Mouse (Mus musculus) right cerebral cortex, postnatal 25 days (tissue): ENCODE results near the gene Krt17.
"Not testable (repeated sequence)": the region's sequence is repeated elsewhere in the genome, so short reads cannot be mapped to it uniquely, and the experiment has no call there.

ENCODE experiments used
- DNase-seq: peaks from one replicate; pipeline ENCODE4 v3.0.0; 2022

Krt17 gene

DNA sequence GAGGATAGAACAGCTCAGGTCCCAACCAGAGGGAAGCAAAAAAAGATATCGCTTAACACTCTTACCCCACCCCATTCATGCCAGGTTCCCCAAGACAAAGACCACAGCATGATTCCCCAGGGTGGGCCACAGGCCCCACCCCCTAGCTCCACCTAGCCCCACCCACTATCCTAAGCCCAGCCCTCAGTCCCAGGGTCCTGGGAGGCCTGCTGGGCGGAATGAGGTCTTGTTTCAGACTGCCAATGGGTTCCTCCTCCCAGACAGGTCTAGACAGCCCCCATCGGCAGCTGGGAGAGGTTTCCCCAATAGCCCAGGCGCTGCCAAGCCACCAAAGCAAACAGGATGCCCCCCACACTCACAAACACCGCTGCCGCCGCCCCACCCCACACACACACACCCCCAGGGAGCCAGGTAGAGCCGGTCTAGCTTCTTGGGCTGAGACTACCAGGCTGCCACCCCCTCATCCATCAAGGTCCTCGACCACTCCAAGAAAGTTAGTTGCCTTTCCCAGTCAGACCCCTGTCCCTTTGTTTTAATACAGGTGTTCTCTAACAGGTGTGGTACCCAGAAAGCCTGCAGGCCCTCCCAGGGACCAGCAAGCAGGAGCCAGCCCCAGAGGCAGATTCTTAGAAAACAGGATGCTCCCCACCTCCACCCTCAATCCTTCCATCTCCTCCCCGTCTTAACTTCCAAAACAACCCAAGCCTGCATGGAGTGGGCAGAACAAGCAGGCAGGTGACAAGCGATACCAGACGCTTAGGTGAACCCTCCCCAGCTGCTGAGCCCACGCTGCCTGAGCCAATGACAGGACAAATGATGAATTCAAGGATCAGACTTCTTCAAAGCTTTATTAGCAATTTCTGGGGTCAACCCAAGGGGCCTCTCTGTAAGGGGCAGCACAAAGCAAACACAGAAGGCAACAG, 1.5 kb upstream of the Krt17 start:
- DNase-seq, result no peak

DNA sequence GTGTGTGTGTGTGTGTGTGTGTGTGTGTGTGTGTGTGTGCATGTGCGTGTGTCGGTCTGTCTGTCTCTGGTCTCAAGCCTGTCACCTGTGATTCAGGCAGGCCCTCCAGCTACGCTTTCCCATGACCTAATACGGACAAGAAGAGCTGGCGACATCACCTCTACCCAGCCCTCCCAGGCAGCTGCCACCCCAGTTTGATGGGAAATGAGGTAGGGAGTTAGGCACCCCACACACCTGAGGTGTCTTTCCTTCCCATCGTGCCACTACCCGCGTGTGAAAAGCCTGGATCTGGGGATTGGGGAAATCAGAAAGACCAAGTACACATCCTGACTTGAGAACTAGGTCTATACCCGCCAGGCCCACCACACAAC, 391 bp upstream of the Krt17 start:
- DNase-seq, result no peak

DNA sequence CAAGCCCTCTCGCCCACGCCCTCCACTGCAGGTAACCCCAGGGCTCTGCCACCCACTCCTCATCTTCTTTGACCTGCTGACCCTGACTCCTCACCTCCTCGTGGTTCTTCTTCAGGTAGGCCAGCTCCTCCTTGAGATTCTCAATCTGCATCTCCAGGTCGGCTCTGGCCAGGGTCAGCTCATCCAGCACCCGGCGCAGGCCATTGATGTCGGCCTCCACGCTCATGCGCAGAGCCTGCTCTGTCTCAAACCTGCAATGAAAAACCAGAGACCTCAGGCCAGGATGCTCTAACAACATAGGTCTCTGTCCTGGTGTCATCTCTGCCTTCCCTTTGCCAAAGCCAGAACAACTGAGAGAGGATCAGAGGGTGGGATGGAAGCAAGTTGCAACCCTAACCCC, 1.8 kb downstream of the Krt17 start:
- DNase-seq, result no peak

DNA sequence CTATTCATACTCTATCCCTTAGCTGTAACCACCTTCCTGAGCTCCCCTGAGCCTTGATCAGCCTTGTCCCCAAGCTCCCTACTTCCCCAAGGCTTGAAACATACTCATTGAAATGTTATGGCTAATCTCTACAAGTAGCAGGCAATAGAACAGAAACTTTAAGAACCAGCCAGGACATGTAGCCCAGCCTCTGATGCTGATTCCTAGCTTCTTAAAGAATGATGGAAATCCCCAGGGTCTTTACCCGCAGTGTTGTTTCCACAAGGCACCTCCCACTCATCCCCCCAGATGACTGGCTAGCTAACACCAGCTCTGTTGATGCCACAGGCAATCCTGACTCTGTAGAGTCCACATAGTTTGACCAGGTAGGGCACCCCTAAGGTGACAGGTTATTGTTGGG, 2.9 kb downstream of the Krt17 start:
- DNase-seq, result no peak

DNA sequence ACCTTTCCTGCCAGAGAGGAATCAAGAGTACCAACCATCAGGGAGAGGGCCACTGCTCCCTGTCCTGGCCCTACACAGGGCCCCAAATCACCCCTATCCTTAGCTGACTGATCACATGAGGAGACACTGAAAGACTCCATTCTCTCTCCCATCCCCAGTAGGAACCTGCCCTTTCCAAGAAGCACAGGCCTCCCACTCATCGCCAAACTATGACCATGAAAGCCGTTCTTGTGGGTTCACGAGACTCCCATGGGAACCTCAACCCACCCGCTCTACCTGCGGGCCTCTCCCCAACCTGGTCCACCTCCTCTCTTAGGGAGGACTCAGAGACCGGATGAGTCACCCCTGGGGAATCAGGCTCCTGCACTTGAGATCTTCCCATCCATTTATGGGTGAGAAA, 5.3 kb downstream of the Krt17 start:
- no peak for DNase-seq

DNA sequence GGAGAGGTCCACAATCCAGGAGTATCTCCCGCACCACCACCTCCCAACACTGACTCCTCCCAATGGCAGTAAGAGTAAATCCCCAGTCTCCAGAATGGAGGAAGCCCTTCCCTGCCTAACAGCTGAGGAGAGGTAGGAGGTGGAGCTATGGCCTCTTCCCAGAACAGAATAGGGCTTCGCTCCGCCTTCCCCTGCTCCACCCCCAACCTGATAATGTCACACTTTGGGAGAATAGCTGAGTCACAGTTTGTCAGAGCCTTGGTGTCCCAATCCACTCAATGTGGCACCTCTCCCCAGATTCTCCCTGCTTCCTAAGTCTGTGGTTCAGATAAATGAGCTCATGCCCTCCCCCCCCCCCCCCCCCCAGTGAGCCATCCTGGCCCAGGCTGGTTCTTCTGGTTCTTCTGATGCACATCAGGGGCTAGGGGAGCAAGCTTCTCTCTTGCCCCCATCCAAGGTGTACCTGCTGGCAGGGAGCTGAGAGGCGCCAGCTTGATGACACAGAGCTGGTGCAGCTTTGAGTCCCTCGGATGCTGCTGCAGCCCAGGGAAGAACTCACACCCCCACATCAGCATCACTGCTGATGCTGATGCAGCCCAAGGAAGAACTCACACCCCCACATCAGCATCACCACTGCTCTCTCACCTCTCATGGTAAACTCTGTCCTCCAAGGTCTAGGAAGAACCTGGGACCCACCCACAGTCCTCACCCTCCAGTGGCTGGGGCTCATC, 6.3 kb downstream of the Krt17 start:
- DNase-seq, result no peak

DNA sequence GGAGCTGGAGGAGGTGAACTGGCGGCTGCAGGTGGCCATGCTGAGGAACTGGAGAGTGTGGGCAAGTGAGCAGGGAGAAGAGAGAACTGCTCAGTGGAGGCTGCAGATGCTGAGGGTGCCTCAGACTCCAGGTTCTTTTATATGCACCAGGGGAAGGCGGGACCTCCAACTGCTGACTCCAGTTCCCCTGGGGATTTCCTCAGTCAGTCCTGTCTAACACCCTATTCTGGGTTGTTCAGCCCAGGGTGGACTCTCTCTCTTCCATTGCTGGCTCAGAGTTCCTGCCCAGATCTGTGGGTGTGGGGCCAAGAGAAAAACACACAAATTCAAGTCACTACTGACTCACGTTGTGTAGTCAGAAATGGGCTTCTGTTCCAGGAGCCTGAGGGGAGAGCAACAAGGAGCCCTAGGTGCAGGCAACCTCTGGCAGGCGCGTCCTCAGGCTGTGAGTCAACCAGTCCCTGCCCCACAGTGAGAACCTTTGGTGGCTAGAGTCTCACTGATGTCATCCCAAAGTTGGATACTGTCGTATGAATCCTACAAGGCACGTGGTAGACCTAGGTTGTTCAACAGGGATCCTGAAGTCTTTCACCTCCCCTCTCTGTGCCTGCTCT, 11.9 kb downstream of the Krt17 start, which contains the start of gene Krt16:
TSS of gene Krt16 (minus strand) at position 51 of the 614 bp plus-strand sequence.
- DNase-seq, result no peak

DNA sequence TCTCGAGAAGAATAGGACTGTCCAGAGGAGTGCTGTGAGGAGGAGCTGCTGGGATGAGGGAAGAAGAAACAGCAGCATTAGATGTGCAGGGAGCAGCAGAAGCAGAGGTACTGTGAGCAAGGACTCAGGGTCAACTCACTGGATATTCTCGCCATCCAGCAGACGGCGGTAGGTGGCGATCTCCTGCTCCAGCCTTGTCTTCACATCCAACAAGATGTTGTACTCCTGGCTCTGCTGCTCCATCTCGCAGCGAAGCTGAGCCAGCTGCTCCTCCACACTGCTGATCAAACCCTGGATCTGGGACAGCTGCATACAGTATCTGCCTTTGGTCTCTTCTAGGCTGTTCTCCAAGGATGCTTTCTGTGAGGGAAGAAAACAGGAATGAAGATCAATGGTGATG, 14.4 kb downstream of the Krt17 start:
- DNase-seq, result not testable (repeated sequence)

DNA sequence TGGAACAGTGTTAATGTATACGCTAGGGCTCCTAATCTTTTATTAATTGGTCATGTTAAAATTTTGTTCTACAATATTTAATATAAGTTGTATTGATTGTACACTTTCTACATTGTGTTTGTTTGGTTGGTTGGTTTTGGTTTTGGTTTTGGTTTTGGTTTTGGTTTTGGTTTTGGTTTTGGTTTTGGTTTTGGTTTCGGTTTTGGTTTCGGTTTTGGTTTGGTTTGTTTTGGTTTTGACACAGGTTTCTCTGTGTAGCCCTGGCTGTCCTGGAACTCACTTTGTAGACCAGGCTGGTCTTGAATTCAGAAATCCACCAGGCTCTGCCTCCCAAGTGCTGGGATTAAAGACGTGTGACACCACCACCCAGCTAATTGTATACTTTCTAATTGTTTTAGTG, 20.6 kb downstream of the Krt17 start:
- DNase-seq, result not testable (repeated sequence)

DNA sequence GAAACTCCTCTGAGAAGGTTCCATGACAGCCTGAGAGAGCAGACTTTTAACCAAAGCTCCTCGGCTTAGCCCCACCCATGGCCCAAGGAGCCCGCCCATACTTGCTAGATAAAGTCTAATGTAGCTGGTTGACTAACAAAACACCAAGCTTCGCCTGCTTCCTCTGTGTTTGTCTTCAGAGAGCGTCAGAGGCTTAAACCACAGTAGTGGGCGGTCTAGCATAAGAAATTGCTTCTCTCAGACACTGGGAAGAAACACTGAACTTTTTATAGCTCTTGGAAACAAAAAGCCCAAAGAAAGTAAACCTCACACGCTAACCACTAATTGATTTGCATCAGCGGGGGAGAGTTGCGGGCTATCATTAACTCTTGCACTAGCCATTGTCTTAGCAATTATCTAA, 39.1 kb downstream of the Krt17 start:
- no peak for DNase-seq

DNA sequence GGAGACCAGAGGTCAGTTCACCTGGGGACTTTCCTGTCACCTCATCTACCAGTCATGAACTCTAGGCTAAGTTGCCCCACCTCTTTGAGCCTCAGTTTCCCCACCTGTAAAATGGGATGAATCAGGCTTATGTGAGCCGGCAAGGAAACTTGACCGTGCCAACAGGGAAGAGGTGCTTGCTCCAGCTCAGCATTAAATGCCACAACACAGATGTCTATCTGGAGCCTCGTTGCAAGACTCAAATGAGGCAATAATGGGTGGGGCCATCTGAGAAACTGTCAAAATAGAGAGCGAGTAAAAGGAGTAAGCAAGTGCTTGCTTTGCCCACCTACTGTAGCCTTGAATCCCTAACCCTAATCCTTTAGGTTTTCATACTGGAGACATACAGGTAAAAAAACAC, 41.5 kb downstream of the Krt17 start:
- no peak for DNase-seq

DNA sequence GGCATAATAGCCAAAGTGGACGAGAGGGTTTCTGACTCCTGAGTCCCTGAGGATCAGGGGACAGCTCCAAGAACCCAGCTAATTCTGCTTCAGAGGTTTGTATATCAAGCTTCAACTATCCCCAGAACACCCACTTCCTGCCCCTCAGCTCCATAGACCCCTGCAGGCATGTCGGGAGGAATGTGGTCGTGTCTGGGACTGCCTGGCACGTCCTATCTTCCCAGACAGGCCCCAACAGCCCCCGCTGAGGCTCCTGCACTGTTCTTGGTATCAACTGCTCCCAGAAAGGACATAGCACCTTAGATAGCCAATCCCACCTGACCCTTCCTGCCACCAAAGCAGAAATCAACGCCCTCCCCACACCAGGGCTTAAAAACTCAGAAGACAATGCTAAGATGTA, 52.3 kb downstream of the Krt17 start:
- DNase-seq, result no peak

DNA sequence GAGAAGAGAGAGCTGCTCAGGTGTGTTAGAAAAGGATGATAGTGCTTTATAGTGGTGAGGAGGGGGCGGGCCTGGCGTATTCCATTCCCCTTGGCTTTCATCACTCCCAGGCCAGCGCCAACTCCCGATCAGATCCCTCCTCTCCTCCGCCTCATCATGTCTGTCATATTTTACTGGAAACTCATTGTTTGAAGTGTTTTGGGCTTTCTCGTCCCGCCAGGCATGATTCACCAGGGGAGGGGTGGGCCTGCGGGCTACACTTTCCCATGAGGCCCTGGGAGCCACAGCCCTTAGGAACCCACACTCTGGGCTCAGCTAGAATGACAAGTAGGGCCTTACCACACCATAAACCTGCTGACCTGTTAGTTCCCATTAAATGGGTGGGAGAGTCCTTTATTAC, 53.3 kb downstream of the Krt17 start, which contains the start of gene Krt14:
TSS of gene Krt14 (minus strand) at position 51 of the 400 bp plus-strand sequence.
- DNase-seq, result no peak
